Mouse (Mus musculus) kidney, adult 2 months (tissue): ENCODE results near the gene Magi1.

Experiments
- CTCF ChIP-seq: fragments of 200-500 bp; conservative IDR thresholded peaks from 2 replicates; pipeline ENCODE4 v1.5.1; 2011; ENCODE audit warnings: low read depth, mild to moderate bottlenecking, control low read depth, low read length, moderate library complexity, mixed read lengths; ENCODE audit not compliant: insufficient read depth, insufficient read length
- POLR2A ChIP-seq: fragments of 200-500 bp; IDR thresholded peaks from one replicate; pipeline ENCODE4 v1.6.1; 2011; ENCODE audit warnings: low read depth, low read length, control low read depth

DNA sequence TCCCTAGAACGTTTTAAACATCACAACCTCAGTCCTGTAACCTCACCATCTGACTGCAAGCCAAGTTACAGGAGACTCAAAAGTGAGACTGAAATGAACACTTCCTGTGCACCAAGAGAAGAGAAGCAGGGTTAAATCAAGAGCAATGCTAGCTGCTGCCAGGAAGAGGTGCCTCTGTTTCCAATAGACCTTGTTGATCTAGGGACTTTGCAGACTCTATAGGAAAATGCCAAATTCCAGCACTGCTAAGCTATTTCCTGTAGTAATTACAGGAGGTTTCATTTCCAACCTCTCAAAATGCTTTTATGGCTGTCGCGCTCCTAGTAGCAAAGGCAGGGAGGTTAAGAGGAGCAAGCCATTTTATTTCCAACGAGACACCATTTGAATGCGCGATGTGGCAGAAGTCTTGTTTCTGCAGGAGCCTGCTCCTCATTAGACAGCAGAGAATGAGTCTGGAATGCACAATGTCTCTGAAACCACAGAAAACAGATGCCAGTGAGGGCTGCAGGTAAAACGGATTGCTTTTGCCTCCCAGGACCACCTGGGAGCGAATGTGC, 222.2 kb downstream of the Magi1 start:
- no peak for TF ChIP-seq CTCF
- no peak for TF ChIP-seq POLR2A
